ENCODE assay signal across 22 mouse cellular contexts in the genomic region with DNA sequence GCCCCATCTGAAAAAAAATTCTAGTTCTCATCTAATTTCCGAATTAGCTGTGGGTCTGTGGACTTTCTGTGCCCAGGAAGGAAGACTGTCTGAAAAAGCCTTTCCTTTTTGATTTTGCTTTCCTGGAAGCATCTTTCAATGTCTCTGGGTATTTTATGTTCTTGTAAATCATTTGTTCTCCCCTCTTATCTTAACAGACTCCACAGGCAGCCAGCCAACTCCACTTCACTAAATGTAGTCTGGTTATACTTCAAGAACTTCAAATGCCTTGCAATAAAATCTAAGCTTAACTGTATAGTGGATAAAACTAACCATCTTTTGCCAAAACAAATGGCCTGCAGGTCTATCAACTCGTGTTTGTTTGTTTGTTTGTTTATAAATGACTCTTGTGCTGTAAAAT.
A peak's percentile ranks its signal among the peaks of the same experiment; 100 is the strongest.
DNase-seq lines count a peak whose midpoint lies in the region; ATAC-seq lines count a peak whose summit lies in the region.
"Had no signal": no experiment of that assay in that cellular context is flagged by ENCODE, and none has a peak within 500 bp of the region (broad histone marks: within the 10 kb centered on the region; RNA-seq: fewer than 3 reads in every experiment).

No protein-coding gene starts in this region.

- no peaks in the 10 kb centered on the region for H3K9me3 ChIP-seq in heart, embryonic 11.5 days (replicated peaks; ENCODE audit: control insufficient read depth, low read length)
- H3K9me3 ChIP-seq in hindbrain, embryonic 12.5 days (replicated peaks): no peaks in the 10 kb centered on the region
- H3K9me3 ChIP-seq: embryonic facial prominence, embryonic 13.5 days; liver, embryonic 12.5 days; lung, embryonic 15.5 days; midbrain, embryonic 12.5 days; neural tube, embryonic 12.5 days had no signal

- 54% methylated on average over 2 of the region's 2 CpGs for WGBS in heart, embryonic 11.5 days (ENCODE audit: insufficient replicate concordance)
- WGBS in hindbrain, embryonic 12.5 days: 71% methylated on average over 2 of the region's 2 CpGs

- H3K9ac ChIP-seq in heart, embryonic 11.5 days (ENCODE audit: low read depth, low read length): no peak overlapping the region
- no peak overlapping the region for H3K9ac ChIP-seq in hindbrain, embryonic 12.5 days
- H3K9ac ChIP-seq: embryonic facial prominence, embryonic 13.5 days; liver, embryonic 12.5 days; lung, embryonic 15.5 days; midbrain, embryonic 12.5 days; neural tube, embryonic 12.5 days had no signal

- H3K4me2 ChIP-seq in heart, embryonic 11.5 days: no peak overlapping the region
- no peak overlapping the region for H3K4me2 ChIP-seq in hindbrain, embryonic 12.5 days (replicated peaks)
- H3K4me2 ChIP-seq: embryonic facial prominence, embryonic 13.5 days; liver, embryonic 12.5 days; lung, embryonic 15.5 days; midbrain, embryonic 12.5 days; neural tube, embryonic 12.5 days had no signal

- ATAC-seq in heart, embryonic 11.5 days (replicated peaks; ENCODE audit: insufficient number of reproducible peaks, low FRiP score, low TSS enrichment): no peak
- ATAC-seq in hindbrain, embryonic 12.5 days (ENCODE audit: low FRiP score): no peak
- ATAC-seq: forebrain, embryonic 16.5 days; liver, embryonic 12.5 days had no signal

- no peaks in the 10 kb centered on the region for H3K27me3 ChIP-seq in heart, embryonic 11.5 days (ENCODE audit: control insufficient read depth, insufficient read depth, low read length)
- H3K27me3 ChIP-seq in hindbrain, embryonic 12.5 days: no peaks in the 10 kb centered on the region
- H3K27me3 ChIP-seq: embryonic facial prominence, embryonic 13.5 days; liver, embryonic 12.5 days; lung, embryonic 15.5 days; midbrain, embryonic 12.5 days; neural tube, embryonic 12.5 days had no signal

- no peaks in the 10 kb centered on the region for H3K4me1 ChIP-seq in heart, embryonic 11.5 days (ENCODE audit: control insufficient read depth, insufficient read depth, low read length)
- no peaks in the 10 kb centered on the region for H3K4me1 ChIP-seq in hindbrain, embryonic 12.5 days
- H3K4me1 ChIP-seq: embryonic facial prominence, embryonic 13.5 days; hindbrain, embryonic 10.5 days; liver, embryonic 12.5 days; lung, embryonic 15.5 days; midbrain, embryonic 12.5 days; neural tube, embryonic 12.5 days had no signal

- no peak overlapping the region for H3K27ac ChIP-seq in heart, embryonic 11.5 days (ENCODE audit: low read depth, low read length)
- H3K27ac ChIP-seq in hindbrain, embryonic 12.5 days: no peak overlapping the region
- H3K27ac ChIP-seq: embryonic facial prominence, embryonic 13.5 days; hindbrain, embryonic 10.5 days; layer of hippocampus, adult 2 months; liver, embryonic 12.5 days; lung, embryonic 15.5 days; macrophage; midbrain, embryonic 12.5 days; neural tube, embryonic 12.5 days had no signal

- H3K4me3 ChIP-seq in heart, embryonic 11.5 days (ENCODE audit: low read depth, low read length): no peak overlapping the region
- no peak overlapping the region for H3K4me3 ChIP-seq in hindbrain, embryonic 12.5 days
- H3K4me3 ChIP-seq: embryonic facial prominence, embryonic 13.5 days; hindbrain, embryonic 10.5 days; layer of hippocampus, adult 2 months; liver, embryonic 12.5 days; lung, embryonic 15.5 days; midbrain, embryonic 12.5 days; neural tube, embryonic 12.5 days had no signal

- peak; percentile 0 to 6 for DNase-seq in heart, adult 18-20 months
- DNase-seq in kidney, postnatal 4 days: peak; percentile 27 to 28
- no peak for DNase-seq in kidney, adult 11 months
- DNase-seq in right cerebral cortex, postnatal 4 days: peak; percentile 48
- no peak for DNase-seq in right cerebral cortex, postnatal 25 days
- peak; percentile 3 for DNase-seq in telencephalon, adult 2 months (ENCODE audit: low read depth, low spot score)
- DNase-seq: adrenal gland, adult 2 months; B cell, adult 2 months; cerebellum, adult 11 months; kidney, adult 8-10 months; left cerebral cortex, postnatal 4 days had no signal

- H3K36me3 ChIP-seq in heart, embryonic 11.5 days (ENCODE audit: control insufficient read depth, insufficient read depth, low read length): no peaks in the 10 kb centered on the region
- H3K36me3 ChIP-seq in hindbrain, embryonic 12.5 days: no peaks in the 10 kb centered on the region
- H3K36me3 ChIP-seq: embryonic facial prominence, embryonic 13.5 days; hindbrain, embryonic 10.5 days; liver, embryonic 12.5 days; lung, embryonic 15.5 days; midbrain, embryonic 12.5 days; neural tube, embryonic 12.5 days had no signal

Comparison
In these comparisons a context has a peak if more than half of its experiments do, and no peak if none do; other contexts are left out.
1. DNase-seq: peak in heart, adult 18-20 months (2 of 2), kidney, postnatal 4 days (2 of 2), right cerebral cortex, postnatal 4 days (single experiment) and telencephalon, adult 2 months (single experiment); none in kidney, adult 11 months (single experiment) and right cerebral cortex, postnatal 25 days (single experiment).